Mouse (Mus musculus) stomach, postnatal 0 days (tissue): ENCODE measurements around the gene Gm21972. TPM values are rescaled to one million over a fixed set of nuclear protein-coding genes. Genes with fewer than 3 reads are reported as not detected.

Experiments used
- ATAC-seq: fragments of 200-750 bp; cut with Nextera tagmentation; 2 replicates; pipeline ENCODE4 v1.8.0; 2017; ENCODE audit not compliant: low FRiP score, low TSS enrichment
- DNase-seq: peaks from one replicate; pipeline ENCODE4 v3.0.0-alpha.2; 2016; ENCODE audit warnings: low spot score
- H3K27ac ChIP-seq: fragments of 300-500 bp; sonication (generic); replicated peaks from 2 replicates; pipeline ENCODE4 v1.5.1; 2014; ENCODE audit warnings: mild to moderate bottlenecking, control low read depth
- H3K27me3 ChIP-seq: fragments of 300-500 bp; sonication (generic); 2 replicates; pipeline ENCODE4 v1.6.1; 2014; ENCODE audit warnings: low read length; ENCODE audit not compliant: control insufficient read depth, insufficient read depth
- H3K36me3 ChIP-seq: fragments of 300-500 bp; sonication (generic); 2 replicates; pipeline ENCODE4 v1.6.1; 2014; ENCODE audit warnings: low read length, mixed read lengths; ENCODE audit not compliant: control insufficient read depth, insufficient read depth
- H3K4me1 ChIP-seq: fragments of 300-500 bp; sonication (generic); replicated peaks from 2 replicates; pipeline ENCODE4 v1.6.1; 2014; ENCODE audit warnings: antibody characterized with exemption; ENCODE audit not compliant: control insufficient read depth, insufficient read depth
- H3K4me2 ChIP-seq: fragments of 300-500 bp; sonication (generic); replicated peaks from 2 replicates; pipeline ENCODE4 v1.6.1; 2014; ENCODE audit warnings: low read depth, mild to moderate bottlenecking, control low read depth, moderate library complexity
- H3K4me3 ChIP-seq: fragments of 300-500 bp; sonication (generic); 2 replicates; pipeline ENCODE4 v1.5.1; 2014; ENCODE audit warnings: low read depth, low read length, control low read depth
- H3K9ac ChIP-seq: fragments of 300-500 bp; sonication (generic); 2 replicates; pipeline ENCODE4 v1.6.1; 2014; ENCODE audit warnings: mild to moderate bottlenecking, low read length, control low read depth, mixed read lengths
- H3K9me3 ChIP-seq: fragments of 300-500 bp; sonication (generic); 2 replicates; pipeline ENCODE4 v1.6.1; 2016; ENCODE audit warnings: low read length; ENCODE audit not compliant: control insufficient read depth
- CTCF ChIP-seq: IDR thresholded peaks from 2 replicates; pipeline ENCODE4 v1.5.1; 2016; ENCODE audit warnings: antibody characterized with exemption, low read depth, mild to moderate bottlenecking, moderate library complexity
- EP300 ChIP-seq: optimal IDR thresholded peaks from 2 replicates; pipeline ENCODE3; 2016; ENCODE audit warnings: antibody characterized with exemption
- WGBS: fragments of 180-500 bp; shearing (Covaris S2); extraction: QIAGEN DNeasy Blood & Tissue Kit; methylation state at CpG from one replicate; pipeline ENCODE4 v1.1.7; 2014; 5-methylcytosine and 5-hydroxymethylcytosine counted together
- polyA plus RNA-seq: library from polyadenylated mRNA; unstranded; fragments of >200 nt; fragmentation: Nextera tagmentation; extraction: Ambion mirVana; gene quantifications from 2 replicates; pipeline ENCODE4 v1.2.1, GENCODE M21; 2015

The Gm21972 gene
- polyA plus RNA-seq, 1 experiment from 2014 or later: not detected

GRCm38 (mm10) chr1:86126036-86126435 is 7.4 kb upstream of the Gm21972 start:
- H3K4me1 ChIP-seq: no peaks in the 10 kb centered on the region
- H3K4me2 ChIP-seq: no peak overlapping the region
- no peaks in the 10 kb centered on the region for H3K27me3 ChIP-seq
- H3K9me3 ChIP-seq: no peaks in the 10 kb centered on the region
- 96% methylated on average over 2 of the region's 2 CpGs for WGBS
- H3K9ac ChIP-seq: no peak overlapping the region
- peaks cover 12% of the 10 kb centered on the region for H3K36me3 ChIP-seq
- no peak overlapping the region for H3K4me3 ChIP-seq
- H3K27ac ChIP-seq: no peak overlapping the region
- 0 out of 2 replicates have a peak, but pooled peaks have one; percentile 68 for ATAC-seq
- TF ChIP-seq CTCF (no peak), EP300 (no peak)
- DNase-seq: no peak

GRCm38 (mm10) chr1:86135315-86135714 is 1.9 kb downstream of the Gm21972 start:
- H3K27me3 ChIP-seq: no peaks in the 10 kb centered on the region
- TF ChIP-seq EP300: no peak
- TF ChIP-seq CTCF: no peak
- ATAC-seq: no peak
- H3K36me3 ChIP-seq: peaks cover 29% of the 10 kb centered on the region
- H3K4me2 ChIP-seq: no peak overlapping the region
- WGBS: 92% methylated on average over 6 of the region's 6 CpGs
- H3K4me1 ChIP-seq: no peaks in the 10 kb centered on the region
- H3K9me3 ChIP-seq: no peaks in the 10 kb centered on the region
- H3K9ac ChIP-seq: no peak overlapping the region
- H3K4me3 ChIP-seq: no peak overlapping the region
- no peak for DNase-seq
- H3K27ac ChIP-seq: no peak overlapping the region

GRCm38 (mm10) chr1:86141081-86141480 is 7.6 kb downstream of the Gm21972 start:
- H3K4me2 ChIP-seq: no peak overlapping the region
- 66% methylated on average over 3 of the region's 3 CpGs for WGBS
- H3K27ac ChIP-seq: no peak overlapping the region
- H3K9ac ChIP-seq: no peak overlapping the region
- peaks cover 12% of the 10 kb centered on the region for H3K36me3 ChIP-seq
- DNase-seq: no peak
- H3K4me3 ChIP-seq: no peak overlapping the region
- 0 out of 2 replicates have a peak, but pooled peaks have one; percentile 22 for ATAC-seq
- H3K9me3 ChIP-seq: no peaks in the 10 kb centered on the region
- H3K4me1 ChIP-seq: no peaks in the 10 kb centered on the region
- H3K27me3 ChIP-seq: no peaks in the 10 kb centered on the region
- TF ChIP-seq CTCF: no peak
- no peak for TF ChIP-seq EP300

- ATAC-seq (no peak), DNase-seq (no peak)
- Histone ChIP-seq H3K27me3 (no peaks in the 10 kb centered on the region), H3K27ac (no peak overlapping the region), H3K36me3 (peaks cover 6% of the 10 kb centered on the region; the same call in 1 of the 2 replicates), H3K4me1 (no peaks in the 10 kb centered on the region), H3K9me3 (no peaks in the 10 kb centered on the region), H3K4me2 (no peak overlapping the region), H3K9ac (no peak overlapping the region), H3K4me3 (no peak overlapping the region)
- 82% methylated on average over 4 of the region's 4 CpGs for WGBS
- TF ChIP-seq EP300 (no peak), CTCF (no peak)
Observed at GRCm38 (mm10) chr1:86143165-86143564, 9.7 kb downstream of the Gm21972 start.

GRCm38 (mm10) chr1:86144001-86144944 is 10.8 kb downstream of the Gm21972 start:
- 74% methylated on average over 21 of the region's 21 CpGs for WGBS
- ATAC-seq (no peak), DNase-seq (no peak)
- Histone ChIP-seq H3K27me3 (no peaks in the 10 kb centered on the region), H3K9me3 (no peaks in the 10 kb centered on the region), H3K9ac (no peak overlapping the region), H3K4me1 (no peaks in the 10 kb centered on the region), H3K4me3 (no peak overlapping the region), H3K36me3 (no peaks in the 10 kb centered on the region), H3K27ac (no peak overlapping the region), H3K4me2 (no peak overlapping the region)
- no peak for TF ChIP-seq EP300
- TF ChIP-seq CTCF: peak; percentile 46

GRCm38 (mm10) chr1:86146293-86146692 is 12.9 kb downstream of the Gm21972 start:
- TF ChIP-seq EP300: no peak
- no peak for TF ChIP-seq CTCF
- no peak overlapping the region for H3K9ac ChIP-seq
- no peak overlapping the region for H3K4me3 ChIP-seq
- ATAC-seq (no peak), DNase-seq (no peak)
- no peaks in the 10 kb centered on the region for H3K9me3 ChIP-seq
- no peaks in the 10 kb centered on the region for H3K27me3 ChIP-seq
- no peak overlapping the region for H3K4me2 ChIP-seq
- no peaks in the 10 kb centered on the region for H3K4me1 ChIP-seq
- 52% methylated on average over 5 of the region's 5 CpGs for WGBS
- peak overlapping the region; percentile 56; the same call in 1 of the 2 replicates for H3K27ac ChIP-seq
- no peaks in the 10 kb centered on the region for H3K36me3 ChIP-seq
